Mouse (Mus musculus) layer of hippocampus, adult 18-20 months (tissue): ENCODE measurements around the gene Tox2. TPM values are rescaled to one million over a fixed set of nuclear protein-coding genes. Genes with fewer than 3 reads are reported as not detected.

Experiments
- DNase-seq, 2 experiments: peaks; one replicate each; pipeline ENCODE4 v3.0.0; 2022; ENCODE audit warnings: low spot score in 2 of 2
- total RNA-seq, 2 experiments: library from RNA; stranded (reverse); gene quantifications; 2 replicates each; pipeline ENCODE4 v1.2.3; 2021

Gene Tox2
- total RNA-seq, 2 experiments from 2014 or later = 27.3 to 27.8 TPM

GRCm38 (mm10) chr2:163360858-163361623, 158.1 kb downstream of the Tox2 start:
- DNase-seq = no peak

- no peak for DNase-seq
Measured at GRCm38 (mm10) chr2:163362940-163363921, 160.3 kb downstream of the Tox2 start.

- no peak for DNase-seq
Measured at GRCm38 (mm10) chr2:163364785-163365541, 162.0 kb downstream of the Tox2 start.

GRCm38 (mm10) chr2:163370175-163370574, 167.2 kb downstream of the Tox2 start:
- no peak for DNase-seq

GRCm38 (mm10) chr2:163372627-163373026, 169.7 kb downstream of the Tox2 start:
- no peak for DNase-seq

Other genes starting within 250 kb of the Tox2 start
- gene Sgk2, start 215.8 kb upstream of the Tox2 start, total RNA-seq = under 1 TPM; 0.71 to 0.79 TPM
- 10 to 100 TPM; 31.1 to 31.8 TPM for gene Ift52, start 185.8 kb upstream of the Tox2 start, total RNA-seq
- gene Mybl2, start 148.4 kb upstream of the Tox2 start, total RNA-seq = under 1 TPM; 0.57 to 0.79 TPM
- not detected for gene Gtsf1l, start 115.3 kb upstream of the Tox2 start, total RNA-seq
- gene Jph2, start 194.9 kb downstream of the Tox2 start, total RNA-seq = under 1 TPM; 0.25 to 0.27 TPM
- 10 to 100 TPM; 20.2 to 21.4 TPM for gene Oser1, start 221.6 kb downstream of the Tox2 start, total RNA-seq
- gene Gdap1l1, start 235.4 kb downstream of the Tox2 start, total RNA-seq = 10 to 100 TPM; 68.2 to 78.1 TPM